In the genomic region with DNA sequence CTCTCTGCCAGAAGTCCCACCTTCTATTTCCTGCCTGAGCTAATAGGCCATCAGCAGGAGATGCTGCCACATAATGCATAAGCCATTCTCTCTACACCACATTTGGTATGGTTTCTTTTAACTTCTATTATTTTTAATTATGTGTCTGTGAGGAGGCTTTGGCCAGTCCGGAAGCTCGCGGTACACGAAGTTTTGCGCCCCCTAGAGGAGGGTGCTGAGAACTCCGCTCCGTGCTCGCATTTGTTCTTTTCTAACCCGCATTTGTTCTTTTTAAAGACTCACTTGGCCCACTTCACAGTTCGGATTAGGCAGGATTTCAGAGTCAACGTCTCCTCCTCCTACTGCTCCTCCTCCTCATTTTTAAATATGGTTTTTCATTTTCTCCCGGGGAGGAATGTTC, we compare ENCODE assay signal across 8 mouse cellular contexts. TPM values are rescaled to one million over a fixed set of nuclear protein-coding genes. Genes with fewer than 3 reads are reported as not detected.
A peak's percentile ranks its signal among the peaks of the same experiment; 100 is the strongest.
DNase-seq lines count a peak whose midpoint lies in the region; ATAC-seq and TF ChIP-seq lines count a peak whose summit lies in the region.

No protein-coding gene starts in this region.

- H3K4me2 ChIP-seq in forebrain, embryonic 13.5 days = peak overlapping the region; percentile 51
- no peak overlapping the region for H3K4me2 ChIP-seq in limb, embryonic 11.5 days (ENCODE audit: low read depth, severe bottlenecking)
- H3K4me2 ChIP-seq in midbrain, embryonic 15.5 days = peak overlapping the region; percentile 36

- no peaks in the 10 kb centered on the region for H3K36me3 ChIP-seq in forebrain, embryonic 13.5 days (ENCODE audit: poor library complexity, severe bottlenecking)
- no peaks in the 10 kb centered on the region for H3K36me3 ChIP-seq in kidney, adult 2 months (ENCODE audit: control insufficient read depth, insufficient read depth, low read length)
- H3K36me3 ChIP-seq in limb, embryonic 11.5 days (ENCODE audit: control insufficient read depth, insufficient read depth, low read length) = no peaks in the 10 kb centered on the region
- no peaks in the 10 kb centered on the region for H3K36me3 ChIP-seq in midbrain, embryonic 15.5 days (replicated peaks)

- in situ Hi-C loops in Patski (cut with MboI; ENCODE audit: low pct_unique_long_range_greater_than_20kb) = no loop called here

- H3K4me3 ChIP-seq in forebrain, embryonic 13.5 days = 0 out of 2 replicates have a peak overlapping the region, but pooled peaks have one; percentile 7
- H3K4me3 ChIP-seq in kidney, adult 2 months (ENCODE audit: insufficient read depth, low read depth, low read length) = no peak overlapping the region
- H3K4me3 ChIP-seq in limb, embryonic 11.5 days (ENCODE audit: low read depth, low read length) = no peak overlapping the region
- H3K4me3 ChIP-seq in midbrain, embryonic 15.5 days = no peak overlapping the region

- no peaks in the 10 kb centered on the region for H3K9me3 ChIP-seq in forebrain, embryonic 13.5 days (replicated peaks)
- no peaks in the 10 kb centered on the region; the same call in 1 of the 2 replicates for H3K9me3 ChIP-seq in limb, embryonic 11.5 days (ENCODE audit: control insufficient read depth, low read length)
- H3K9me3 ChIP-seq in midbrain, embryonic 15.5 days = no peaks in the 10 kb centered on the region

- peak; percentile 12 for DNase-seq in gastrocnemius, adult 18-20 months (ENCODE audit: low spot score)
- no peak for DNase-seq in gastrocnemius, postnatal 36 days
- no peak for DNase-seq in Patski (ENCODE audit: low read depth, low spot score)
- peak; percentile 4 for DNase-seq in kidney, adult 2 months
- DNase-seq in limb, embryonic 11.5 days (ENCODE audit: low spot score) = peak; percentile 63
- DNase-seq in spleen, postnatal 4 days (ENCODE audit: low spot score in 2 of 2) = no peak

- CTCF ChIA-PET in Patski (lab: Charles Lee) = no interaction called here

- H3K9ac ChIP-seq in forebrain, embryonic 13.5 days = no peak overlapping the region
- no peak overlapping the region for H3K9ac ChIP-seq in limb, embryonic 11.5 days (ENCODE audit: low read length)
- no peak overlapping the region for H3K9ac ChIP-seq in midbrain, embryonic 15.5 days

- peaks cover 3% of the 10 kb centered on the region for H3K27me3 ChIP-seq in Patski
- 0 out of 2 replicates have a peak, but pooled peaks cover 3% of the 10 kb centered on the region for H3K27me3 ChIP-seq in forebrain, embryonic 13.5 days
- H3K27me3 ChIP-seq in kidney, adult 2 months (replicated peaks; ENCODE audit: control insufficient read depth, insufficient read depth, low read length) = no peaks in the 10 kb centered on the region
- no peaks in the 10 kb centered on the region for H3K27me3 ChIP-seq in limb, embryonic 11.5 days (ENCODE audit: control insufficient read depth, insufficient read depth, low read length)
- H3K27me3 ChIP-seq in midbrain, embryonic 15.5 days (replicated peaks) = no peaks in the 10 kb centered on the region

- TF ChIP-seq CTCF in Patski (IDR thresholded peaks at IDR 0.05) = peak; percentile 40
- TF ChIP-seq CTCF in kidney, adult 2 months (conservative IDR thresholded peaks at IDR 0.05; ENCODE audit: insufficient read depth, insufficient read length, low read depth, low read length) = 0 out of 2 replicates have a peak, but pooled peaks have one; percentile 21

- no peak for ATAC-seq in Patski
- peak; percentile 54; the same call in 1 of the 2 replicates for ATAC-seq in forebrain, embryonic 13.5 days
- no peak for ATAC-seq in limb, embryonic 11.5 days (ENCODE audit: insufficient number of reproducible peaks, low FRiP score, low TSS enrichment, low read depth)
- no peak for ATAC-seq in midbrain, embryonic 15.5 days (replicated peaks)

- 22% methylated on average over 12 of the region's 12 CpGs for WGBS in forebrain, embryonic 13.5 days
- WGBS in kidney, adult 2 months = 38% methylated on average over 12 of the region's 12 CpGs
- 37% methylated on average over 12 of the region's 12 CpGs for WGBS in limb, embryonic 11.5 days
- WGBS in midbrain, embryonic 15.5 days = 35% methylated on average over 12 of the region's 12 CpGs

- H3K27ac ChIP-seq in forebrain, embryonic 13.5 days = no peak overlapping the region
- H3K27ac ChIP-seq in kidney, adult 2 months (ENCODE audit: insufficient read depth, low read depth, low read length) = no peak overlapping the region
- H3K27ac ChIP-seq in limb, embryonic 11.5 days (replicated peaks; ENCODE audit: low read depth, low read length) = no peak overlapping the region
- H3K27ac ChIP-seq in midbrain, embryonic 15.5 days = no peak overlapping the region

- intact Hi-C loops in gastrocnemius, postnatal 36 days (cut with DNase I) = no loop called here

- peaks cover 14% of the 10 kb centered on the region for H3K4me1 ChIP-seq in forebrain, embryonic 13.5 days
- no peaks in the 10 kb centered on the region for H3K4me1 ChIP-seq in kidney, adult 2 months (ENCODE audit: control insufficient read depth, insufficient read depth, low read length)
- H3K4me1 ChIP-seq in limb, embryonic 11.5 days (ENCODE audit: control insufficient read depth, insufficient read depth, low read length) = peaks cover 8% of the 10 kb centered on the region
- peaks cover 13% of the 10 kb centered on the region for H3K4me1 ChIP-seq in midbrain, embryonic 15.5 days

- POLR2A ChIA-PET in Patski (lab: Charles Lee) = no interaction called here

- no peak for TF ChIP-seq POLR2A in kidney, adult 2 months (IDR thresholded peaks at IDR 0.05; ENCODE audit: low read depth, low read length)

RNA-seq across cellular contexts. Expression of gene Atp23, which starts 56.5 kb away (rescaled TPM):
- 1 to 10 TPM; 1.5 to 1.6 TPM for total RNA-seq in gastrocnemius, adult 18-20 months (2021)
- 1 to 10 TPM; 1.3 to 1.7 TPM for total RNA-seq in gastrocnemius, postnatal 36 days (2021)
- polyA plus RNA-seq in Patski (2021) = 14.5 TPM
- 9.0 and 9.9 TPM in 2 replicates for polyA plus RNA-seq in forebrain, embryonic 13.5 days (2015; fragmentation: Nextera tagmentation; extraction: Ambion mirVana)
- polyA plus RNA-seq in kidney, adult 2 months (2012; rRNA removed) = 11.2 and 14.2 TPM in 2 replicates
- polyA plus RNA-seq in limb, embryonic 11.5 days (2014; fragmentation: Nextera tagmentation; extraction: Ambion mirVana) = 20.8 and 21.9 TPM in 2 replicates
- 12.2 and 13.3 TPM in 2 replicates for polyA plus RNA-seq in midbrain, embryonic 15.5 days (2015; fragmentation: Nextera tagmentation; extraction: Ambion mirVana)

Comparison
In these comparisons a context has a peak if more than half of its experiments do, and no peak if none do; other contexts are left out.
1. DNase-seq: peak in gastrocnemius, adult 18-20 months (single experiment), kidney, adult 2 months (single experiment) and limb, embryonic 11.5 days (single experiment); none in gastrocnemius, postnatal 36 days (0 of 2), Patski (single experiment) and spleen, postnatal 4 days (0 of 2).